ENCODE assay signal across 16 mouse cellular contexts in genomic region chr17:24583599-24584460, GRCm38 (mm10). TPM values are rescaled to one million over a fixed set of nuclear protein-coding genes. Genes with fewer than 3 reads are reported as not detected.
DNase-seq lines count a peak whose midpoint lies in the region; ATAC-seq and TF ChIP-seq lines count a peak whose summit lies in the region.
"Had no signal": no experiment of that assay in that cellular context is flagged by ENCODE, and none has a peak within 500 bp of the region (broad histone marks: within the 10 kb centered on the region; RNA-seq: fewer than 3 reads in every experiment).

No protein-coding gene starts in this region.

- H3K9me3 ChIP-seq in lung, embryonic 14.5 days (ENCODE audit: low read depth, low read length), result no peaks in the 10 kb centered on the region
- H3K9me3 ChIP-seq: embryonic facial prominence, embryonic 15.5 days; limb, embryonic 15.5 days had no signal

- peaks cover 83% of the 10 kb centered on the region for H3K36me3 ChIP-seq in lung, embryonic 14.5 days (ENCODE audit: insufficient read depth)
- peaks cover 39% of the 10 kb centered on the region; the same call in 1 of the 2 replicates for H3K36me3 ChIP-seq in macrophage (ENCODE audit: inconsistent target)

- DNase-seq in heart, adult 18-20 months, result peak; percentile 30 to 50
- DNase-seq in heart, adult 8-10 months (ENCODE audit: low spot score), result no peak
- peak; percentile 50 for DNase-seq in lung, embryonic 14.5 days
- DNase-seq in lung, adult 2 months, result no peak
- no peak for DNase-seq in cerebellum, postnatal 4 days (ENCODE audit: low spot score in 2 of 2)
- no peak for DNase-seq in cerebellum, postnatal 36 days
- DNase-seq: cerebellum, adult 9-10 months; forebrain, postnatal 0 days; kidney, adult 11 months; right cerebral cortex, postnatal 25 days had no signal

- H3K27ac ChIP-seq in lung, embryonic 14.5 days (ENCODE audit: low read depth), result peak overlapping the region; percentile 32; the same call in 1 of the 2 replicates
- peak overlapping the region; percentile 59 for H3K27ac ChIP-seq in brown adipose tissue, adult 24 weeks (replicated peaks; ENCODE audit: low read depth, low read length)
- peak overlapping the region; percentile 78 for H3K27ac ChIP-seq in macrophage
- H3K27ac ChIP-seq: embryonic facial prominence, embryonic 15.5 days; limb, embryonic 15.5 days had no signal

- TF ChIP-seq CTCF in lung, embryonic 14.5 days (IDR thresholded peaks at IDR 0.05; ENCODE audit: low read depth), result no peak
- no peak for TF ChIP-seq CTCF in lung, adult 2 months (IDR thresholded peaks at IDR 0.05; ENCODE audit: insufficient read depth, low read length)

- no peaks in the 10 kb centered on the region for H3K27me3 ChIP-seq in lung, embryonic 14.5 days (ENCODE audit: insufficient read depth, low read length)
- H3K27me3 ChIP-seq: embryonic facial prominence, embryonic 15.5 days; limb, embryonic 15.5 days had no signal

- 62% methylated on average over 5 of the region's 5 CpGs for WGBS in lung, embryonic 14.5 days
- WGBS in lung, adult 2 months, result 36% methylated on average over 5 of the region's 5 CpGs
- 40% methylated on average over 5 of the region's 5 CpGs for WGBS in macrophage (ENCODE audit: missing documents)

- no peaks in the 10 kb centered on the region for H3K79me2 ChIP-seq in macrophage (ENCODE audit: inconsistent target)

- no peak overlapping the region for H3K4me3 ChIP-seq in lung, embryonic 14.5 days (ENCODE audit: low read depth, low read length)
- H3K4me3 ChIP-seq in lung, adult 2 months (replicated peaks; ENCODE audit: extremely low read depth, low read depth, low read length), result no peak overlapping the region
- H3K4me3 ChIP-seq in brown adipose tissue, adult 24 weeks (ENCODE audit: insufficient read depth, low read depth, low read length), result no peak overlapping the region
- H3K4me3 ChIP-seq in macrophage (ENCODE audit: inconsistent target), result no peak overlapping the region
- H3K4me3 ChIP-seq: embryonic facial prominence, embryonic 15.5 days; limb, embryonic 15.5 days had no signal

- no peak overlapping the region for H3K4me2 ChIP-seq in lung, embryonic 14.5 days
- H3K4me2 ChIP-seq: embryonic facial prominence, embryonic 15.5 days; limb, embryonic 15.5 days had no signal

- no peak overlapping the region for H3K9ac ChIP-seq in lung, embryonic 14.5 days
- H3K9ac ChIP-seq: embryonic facial prominence, embryonic 15.5 days; forebrain, postnatal 0 days; limb, embryonic 15.5 days had no signal

- ATAC-seq in lung, embryonic 14.5 days (ENCODE audit: insufficient read depth), result peak; percentile 44; the same call in 1 of the 2 replicates
- ATAC-seq: forebrain, postnatal 0 days; midbrain, embryonic 16.5 days had no signal

- H3K4me1 ChIP-seq in lung, embryonic 14.5 days (ENCODE audit: insufficient read depth), result no peaks in the 10 kb centered on the region
- H3K4me1 ChIP-seq in lung, adult 2 months (ENCODE audit: control insufficient read depth, insufficient read depth, low read length), result no peaks in the 10 kb centered on the region; the same call in 1 of the 2 replicates
- H3K4me1 ChIP-seq in brown adipose tissue, adult 24 weeks (ENCODE audit: control insufficient read depth, insufficient read depth, insufficient read length, low read length), result peaks cover 3% of the 10 kb centered on the region; the same call in 1 of the 2 replicates
- H3K4me1 ChIP-seq: embryonic facial prominence, embryonic 15.5 days; limb, embryonic 15.5 days had no signal

- no peak for TF ChIP-seq POLR2A in lung, adult 2 months (IDR thresholded peaks at IDR 0.05; ENCODE audit: borderline replicate concordance, extremely low read depth, low read depth, low read length)

RNA-seq across cellular contexts. Expression of gene Pkd1, which starts 34.2 kb away (rescaled TPM):
- total RNA-seq in heart, adult 18-20 months (2021), result 10 to 100 TPM; 34.1 to 34.5 TPM
- 10 to 100 TPM; 27.8 to 43.0 (median 34.9) TPM for total RNA-seq in heart, adult 8-10 months (2022)
- polyA plus RNA-seq in lung, embryonic 14.5 days (2014; fragmentation: Nextera tagmentation; extraction: Ambion mirVana), result 27.6 and 34.0 TPM in 2 replicates
- polyA plus RNA-seq in lung, adult 2 months (2012; rRNA removed), result 136 and 146 TPM in 2 replicates
- polyA plus RNA-seq in brown adipose tissue, adult 24 weeks (2012; ENCODE audit: insufficient read depth, insufficient read length, missing spikeins), result 8.2 and 10.1 TPM in 2 replicates
- total RNA-seq in macrophage (2018; cell fraction: chromatin; rRNA removed), result 100 to 1,000 TPM in 13 of 26 experiments, 10 to 100 TPM in 13; 25.1 to 158 (median 102) TPM
- 10 to 100 TPM in 25 of 26 experiments, 1 to 10 TPM in 1; 7.6 to 34.1 (median 18.5) TPM for total RNA-seq in macrophage (2018; cell fraction: cytosol; rRNA removed)
- total RNA-seq in macrophage (2018; cell fraction: nucleus; rRNA removed), result 100 to 1,000 TPM in 7 of 26 experiments, 10 to 100 TPM in 19; 18.4 to 169 (median 80.3) TPM
- 9.7 to 18.0 TPM (median 16.3 TPM) in 3 replicates for polyA plus RNA-seq in macrophage (2018)

RNA-seq across cellular contexts. Expression of gene Tsc2, which starts 48.6 kb away (rescaled TPM):
- total RNA-seq in heart, adult 18-20 months (2021), result 100 to 1,000 TPM; 104 to 108 TPM
- total RNA-seq in heart, adult 8-10 months (2022), result 100 to 1,000 TPM; 123 to 135 (median 133) TPM
- 62.2 and 66.5 TPM in 2 replicates for polyA plus RNA-seq in lung, embryonic 14.5 days (2014; fragmentation: Nextera tagmentation; extraction: Ambion mirVana)
- polyA plus RNA-seq in lung, adult 2 months (2012; rRNA removed), result 220 and 230 TPM in 2 replicates
- 67.6 and 69.2 TPM in 2 replicates for polyA plus RNA-seq in brown adipose tissue, adult 24 weeks (2012; ENCODE audit: insufficient read depth, insufficient read length, missing spikeins)
- 100 to 1,000 TPM in 16 of 26 experiments, 10 to 100 TPM in 10; 39.4 to 181 (median 118) TPM for total RNA-seq in macrophage (2018; cell fraction: chromatin; rRNA removed)
- 10 to 100 TPM; 20.6 to 41.7 (median 32.4) TPM for total RNA-seq in macrophage (2018; cell fraction: cytosol; rRNA removed)
- 10 to 100 TPM; 25.3 to 99.6 (median 61.1) TPM for total RNA-seq in macrophage (2018; cell fraction: nucleus; rRNA removed)
- polyA plus RNA-seq in macrophage (2018), result 33.7 to 43.4 TPM (median 35.5 TPM) in 3 replicates

RNA-seq across cellular contexts. Expression of gene Nthl1, which starts 48.6 kb away (rescaled TPM):
- 1 to 10 TPM; 2.6 to 3.1 TPM for total RNA-seq in heart, adult 18-20 months (2021)
- total RNA-seq in heart, adult 8-10 months (2022), result 1 to 10 TPM; 2.6 to 3.5 (median 2.8) TPM
- polyA plus RNA-seq in lung, embryonic 14.5 days (2014; fragmentation: Nextera tagmentation; extraction: Ambion mirVana), result 15.9 and 18.6 TPM in 2 replicates
- 18.8 and 19.3 TPM in 2 replicates for polyA plus RNA-seq in lung, adult 2 months (2012; rRNA removed)
- polyA plus RNA-seq in brown adipose tissue, adult 24 weeks (2012; ENCODE audit: insufficient read depth, insufficient read length, missing spikeins), result 3.4 and 7.7 TPM in 2 replicates
- 1 to 10 TPM in 20 of 26 experiments, under 1 TPM in 2, not detected in 4; 0.74 to 9.0 (median 3.1) TPM for total RNA-seq in macrophage (2018; cell fraction: chromatin; rRNA removed)
- 1 to 10 TPM; 2.2 to 4.8 (median 3.3) TPM for total RNA-seq in macrophage (2018; cell fraction: cytosol; rRNA removed)
- total RNA-seq in macrophage (2018; cell fraction: nucleus; rRNA removed), result 1 to 10 TPM in 18 of 26 experiments, under 1 TPM in 8; 0.46 to 7.5 (median 1.4) TPM
- polyA plus RNA-seq in macrophage (2018), result 3.1 to 5.8 TPM (median 3.7 TPM) in 3 replicates

RNA-seq across cellular contexts. Expression of gene Rab26, which starts 49.8 kb away (rescaled TPM):
- total RNA-seq in heart, adult 18-20 months (2021), result not detected
- under 1 TPM in 3 of 4 experiments, not detected in 1; 0.23 to 0.50 (median 0.25) TPM for total RNA-seq in heart, adult 8-10 months (2022)
- 2.8 and 3.1 TPM in 2 replicates for polyA plus RNA-seq in lung, embryonic 14.5 days (2014; fragmentation: Nextera tagmentation; extraction: Ambion mirVana)
- polyA plus RNA-seq in lung, adult 2 months (2012; rRNA removed), result 1.1 and 1.2 TPM in 2 replicates
- polyA plus RNA-seq in brown adipose tissue, adult 24 weeks (2012; ENCODE audit: insufficient read depth, insufficient read length, missing spikeins), result not detected in 2 replicates
- 1 to 10 TPM in 15 of 26 experiments, under 1 TPM in 6, not detected in 5; 0.63 to 4.8 (median 2.2) TPM for total RNA-seq in macrophage (2018; cell fraction: chromatin; rRNA removed)
- total RNA-seq in macrophage (2018; cell fraction: cytosol; rRNA removed), result under 1 TPM in 6 of 26 experiments, not detected in 20; 0.05 to 0.23 (median 0.14) TPM
- 1 to 10 TPM in 10 of 26 experiments, under 1 TPM in 13, not detected in 3; 0.52 to 1.9 (median 0.94) TPM for total RNA-seq in macrophage (2018; cell fraction: nucleus; rRNA removed)
- polyA plus RNA-seq in macrophage (2018), result not detected in 3 replicates
- total RNA-seq: neutrophil, adult 5-6 weeks had no signal

RNA-seq across cellular contexts. Expression of gene Traf7, which starts 56.1 kb away (rescaled TPM):
- 10 to 100 TPM; 35.8 to 38.5 TPM for total RNA-seq in heart, adult 18-20 months (2021)
- 10 to 100 TPM; 37.0 to 50.9 (median 42.7) TPM for total RNA-seq in heart, adult 8-10 months (2022)
- 103 and 106 TPM in 2 replicates for polyA plus RNA-seq in lung, embryonic 14.5 days (2014; fragmentation: Nextera tagmentation; extraction: Ambion mirVana)
- 237 and 263 TPM in 2 replicates for polyA plus RNA-seq in lung, adult 2 months (2012; rRNA removed)
- polyA plus RNA-seq in brown adipose tissue, adult 24 weeks (2012; ENCODE audit: insufficient read depth, insufficient read length, missing spikeins), result 32.1 and 42.0 TPM in 2 replicates
- total RNA-seq in macrophage (2018; cell fraction: chromatin; rRNA removed), result 100 to 1,000 TPM; 173 to 419 (median 321) TPM
- 10 to 100 TPM; 30.1 to 57.9 (median 41.2) TPM for total RNA-seq in macrophage (2018; cell fraction: cytosol; rRNA removed)
- 100 to 1,000 TPM in 19 of 26 experiments, 10 to 100 TPM in 7; 69.3 to 237 (median 137) TPM for total RNA-seq in macrophage (2018; cell fraction: nucleus; rRNA removed)
- 42.9 to 61.3 TPM (median 48.4 TPM) in 3 replicates for polyA plus RNA-seq in macrophage (2018)

Comparison
In these comparisons a context has a peak if more than half of its experiments do, and no peak if none do; other contexts are left out.
1. DNase-seq: peak in heart, adult 18-20 months (2 of 2) and lung, embryonic 14.5 days (single experiment); none in heart, adult 8-10 months (single experiment), lung, adult 2 months (single experiment), cerebellum, postnatal 4 days (0 of 2) and cerebellum, postnatal 36 days (0 of 2).
2. Peak in every context shown above with its lines, with median percentiles within 50 percentile points of each other: H3K27ac ChIP-seq.